Mouse (Mus musculus) yolk sac, embryonic 10.5 days (tissue): Measurements from ENCODE around the gene Asgr1.
A peak's percentile ranks its signal among the peaks of the same experiment; 100 is the strongest.

Source experiments
- DNase-seq: peaks from one replicate; pipeline ENCODE4 v3.0.0-alpha.2; 2017; ENCODE audit warnings: low spot score

Gene Asgr1

GRCm38 (mm10) chr11:70026689-70027088 lies 27.2 kb upstream of the Asgr1 start:
- DNase-seq: peak; percentile 60

DNA sequence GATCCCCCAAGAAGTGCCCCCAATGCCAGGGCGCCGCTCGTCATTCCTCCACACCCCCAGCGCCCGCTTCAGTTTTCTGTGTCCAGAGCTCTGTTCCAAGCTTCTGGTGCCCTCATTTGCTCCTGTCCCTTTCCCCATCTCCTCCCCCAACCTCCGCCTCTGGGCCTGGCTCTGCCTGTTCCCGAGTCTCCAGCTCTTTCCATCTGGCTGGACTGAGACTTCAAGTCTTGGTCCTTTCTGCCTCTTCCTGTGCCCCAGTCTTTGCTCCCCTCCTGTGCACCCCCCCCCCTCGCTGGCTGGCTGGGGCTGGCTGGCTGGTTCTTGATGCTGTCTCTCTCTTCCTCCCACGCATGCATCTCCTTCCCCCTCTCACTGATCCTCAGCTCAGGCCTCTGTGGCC lies 26.5 kb upstream of the Asgr1 start:
- no peak for DNase-seq

- DNase-seq: no peak
Observed at GRCm38 (mm10) chr11:70028401-70029129, 25.3 kb upstream of the Asgr1 start.

DNA sequence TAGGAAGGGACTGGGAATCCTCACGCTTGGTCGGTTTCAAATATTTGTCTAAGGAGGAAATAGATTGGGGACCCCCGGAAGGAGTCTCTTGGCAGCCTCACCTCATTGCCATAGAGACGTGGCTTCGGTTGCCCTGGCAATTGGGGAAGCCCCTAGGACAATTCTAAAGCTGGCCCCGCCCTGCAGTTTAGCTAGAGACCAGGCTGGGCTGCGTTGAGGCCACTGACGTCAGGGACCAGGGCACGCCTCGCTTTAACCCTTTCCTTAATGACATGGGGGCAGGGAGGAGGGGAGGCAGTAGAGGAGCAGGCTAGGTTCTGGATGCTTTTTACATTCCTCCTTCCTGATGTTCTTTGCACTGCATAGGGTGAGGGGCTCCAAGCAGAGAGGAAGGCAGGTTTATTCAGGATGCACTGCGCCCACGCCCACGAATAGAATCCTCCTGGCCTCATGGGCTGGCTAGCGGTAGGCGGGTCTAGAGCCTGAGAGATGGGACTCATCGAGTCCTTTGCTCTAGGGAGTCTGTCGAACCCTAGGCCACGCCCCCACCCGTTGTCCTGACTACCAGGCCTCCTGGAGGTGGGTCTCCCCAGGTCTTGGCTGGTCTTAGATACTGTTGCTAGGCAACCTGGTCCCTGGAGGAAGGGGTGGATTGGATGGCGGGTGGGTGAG lies 24.6 kb upstream of the Asgr1 start:
- DNase-seq: peak; percentile 82

DNA sequence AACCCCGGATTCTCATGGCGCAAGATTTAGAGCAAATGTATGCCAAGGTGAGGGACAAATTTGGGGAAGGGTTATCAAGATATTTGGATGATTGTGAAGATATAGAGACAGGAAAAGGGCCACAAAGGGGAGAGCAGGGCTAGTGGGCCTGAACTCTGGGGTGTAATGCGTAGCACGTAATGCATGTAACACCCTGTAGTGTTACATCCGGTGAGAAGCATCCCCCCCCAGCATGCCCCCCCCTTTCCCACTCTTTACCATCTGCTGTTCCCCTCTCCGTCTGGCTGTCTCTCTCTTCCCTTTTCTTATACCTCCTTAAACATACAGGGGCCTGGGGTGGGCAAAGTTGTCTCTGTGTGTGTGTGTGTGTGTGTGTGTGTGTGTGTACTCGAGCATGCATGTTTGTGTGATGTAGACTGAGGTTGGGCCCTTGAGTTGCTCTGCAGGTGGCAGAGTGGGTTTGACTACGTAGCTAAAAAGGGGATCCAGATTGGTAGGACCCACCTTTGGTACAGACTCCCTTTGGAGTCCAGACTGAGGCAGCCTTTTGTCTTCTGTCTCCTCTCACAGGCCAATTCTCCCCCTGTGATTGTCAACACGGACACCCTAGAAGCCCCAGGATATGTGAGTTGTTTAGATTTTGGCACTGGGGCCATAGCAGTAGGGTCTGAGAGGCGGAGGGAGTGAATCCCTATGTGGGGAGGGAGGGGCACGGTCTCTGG lies 23.9 kb upstream of the Asgr1 start:
- DNase-seq: no peak

- no peak for DNase-seq
Observed at GRCm38 (mm10) chr11:70030651-70031320, 23.1 kb upstream of the Asgr1 start.

GRCm38 (mm10) chr11:70031321-70031670 lies 22.6 kb upstream of the Asgr1 start:
- DNase-seq: no peak

- DNase-seq: no peak
Observed at GRCm38 (mm10) chr11:70038174-70038573, 15.7 kb upstream of the Asgr1 start.

- no peak for DNase-seq
Observed at GRCm38 (mm10) chr11:70039631-70040030, 14.3 kb upstream of the Asgr1 start.

- DNase-seq: no peak
Observed at GRCm38 (mm10) chr11:70040184-70040583, 13.7 kb upstream of the Asgr1 start.

DNA sequence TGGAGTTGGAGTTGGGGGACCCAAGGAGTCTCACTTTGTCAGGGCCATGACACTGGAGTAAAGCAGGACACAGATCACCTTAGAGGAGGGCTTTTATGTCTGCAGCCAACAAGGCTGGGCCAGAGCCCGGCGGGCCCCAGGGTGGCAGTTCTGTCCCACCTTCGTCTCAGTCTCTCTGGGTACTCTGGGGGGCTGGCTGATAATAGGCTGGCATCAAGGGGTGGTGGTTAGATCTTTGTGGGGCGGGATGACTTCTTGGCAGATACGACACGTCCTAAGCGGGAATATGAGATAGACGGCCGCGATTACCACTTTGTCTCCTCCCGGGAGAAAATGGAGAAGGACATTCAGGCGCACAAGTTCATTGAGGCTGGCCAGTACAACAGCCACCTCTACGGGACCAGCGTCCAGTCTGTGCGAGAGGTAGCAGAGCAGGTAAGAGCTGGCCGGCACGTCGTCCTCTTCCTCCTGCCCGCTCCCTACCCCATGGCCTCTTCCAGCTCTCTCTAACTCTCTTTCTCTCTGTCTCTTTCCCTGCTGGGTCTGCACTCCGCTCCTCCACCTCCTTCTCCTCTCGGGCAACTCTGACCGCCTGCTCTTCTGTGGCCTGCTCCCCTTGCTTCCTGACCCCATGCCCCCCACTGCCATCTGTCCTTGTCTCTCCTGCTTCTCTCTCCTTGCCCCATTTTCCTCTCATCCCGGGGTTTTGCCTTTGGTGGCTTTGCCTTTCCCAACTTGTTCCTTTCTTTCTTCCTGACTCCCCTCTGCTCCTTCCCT lies 11.4 kb upstream of the Asgr1 start:
- DNase-seq: no peak

GRCm38 (mm10) chr11:70043665-70044064 lies 10.2 kb upstream of the Asgr1 start:
- no peak for DNase-seq

DNA sequence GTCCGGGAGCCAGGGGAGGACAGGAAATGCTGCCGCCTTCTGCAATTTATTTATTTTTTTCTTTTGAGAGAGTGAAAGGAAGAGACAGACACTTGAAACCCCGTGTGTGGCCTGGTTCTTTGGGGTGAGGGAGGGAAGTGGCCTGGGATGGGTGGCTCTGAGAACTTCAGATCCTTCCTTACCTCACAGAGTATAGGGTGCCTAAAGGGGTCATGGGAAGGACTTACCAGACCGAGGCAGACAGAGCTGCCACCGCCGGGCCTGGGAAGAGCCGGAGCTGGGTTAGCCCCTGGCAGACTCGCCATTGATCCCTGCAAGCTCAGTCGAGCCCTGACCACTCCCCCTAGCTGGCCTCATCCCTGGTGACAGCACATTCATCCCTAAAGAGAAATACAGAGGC lies 8.4 kb upstream of the Asgr1 start:
- no peak for DNase-seq

- DNase-seq: no peak
Observed at GRCm38 (mm10) chr11:70049366-70049765, 4.5 kb upstream of the Asgr1 start.

DNA sequence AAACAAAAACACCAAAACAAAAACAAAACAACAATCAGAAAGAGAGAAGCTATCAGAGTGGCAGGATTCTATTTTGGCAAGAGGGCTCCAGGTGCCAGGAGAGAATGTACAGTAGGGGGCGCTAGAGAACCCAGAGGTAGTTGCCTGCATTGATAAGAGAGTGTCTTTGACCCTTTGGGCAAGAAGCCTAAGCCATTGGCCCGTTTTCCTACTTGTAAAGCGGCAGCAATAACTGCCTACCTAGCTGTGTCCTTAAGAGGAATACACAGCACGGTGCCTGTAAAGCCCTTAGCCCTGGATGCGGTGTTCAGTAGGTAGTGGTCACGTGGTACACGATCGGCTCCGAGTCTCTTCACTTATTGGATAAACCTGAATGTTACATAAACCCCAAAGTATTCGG lies 4.1 kb upstream of the Asgr1 start:
- DNase-seq: no peak

GRCm38 (mm10) chr11:70053156-70053555 lies 729 bp upstream of the Asgr1 start:
- no peak for DNase-seq

DNA sequence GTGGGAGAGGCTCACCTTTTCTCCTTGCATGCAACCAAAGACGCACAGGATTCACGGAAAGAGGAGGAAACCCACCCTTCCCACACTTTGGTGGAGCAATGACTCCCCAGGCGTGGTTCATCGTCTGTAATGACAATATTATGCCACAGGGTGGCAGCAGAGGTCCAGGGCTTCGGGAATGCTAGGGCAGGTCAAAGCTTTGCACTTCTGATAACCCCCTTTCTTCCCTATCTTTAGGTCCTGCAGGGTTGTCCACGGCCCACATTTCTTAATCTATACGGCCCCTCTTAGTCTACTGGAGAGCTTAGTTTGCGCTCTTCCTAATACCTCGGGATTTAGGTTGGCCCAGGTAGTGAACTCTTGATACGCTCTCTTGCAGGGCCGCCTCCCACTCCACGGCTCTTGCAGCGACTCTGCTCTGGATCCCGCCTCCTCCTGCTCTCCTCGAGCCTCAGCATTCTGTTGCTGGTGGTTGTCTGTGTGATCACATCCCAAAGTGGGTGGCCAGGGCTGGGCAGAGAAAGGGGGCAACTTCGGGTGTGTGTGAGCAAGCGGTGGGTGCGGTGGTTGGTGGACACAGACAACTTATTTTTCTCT lies 1.8 kb downstream of the Asgr1 start:
- peak; percentile 60 for DNase-seq

DNA sequence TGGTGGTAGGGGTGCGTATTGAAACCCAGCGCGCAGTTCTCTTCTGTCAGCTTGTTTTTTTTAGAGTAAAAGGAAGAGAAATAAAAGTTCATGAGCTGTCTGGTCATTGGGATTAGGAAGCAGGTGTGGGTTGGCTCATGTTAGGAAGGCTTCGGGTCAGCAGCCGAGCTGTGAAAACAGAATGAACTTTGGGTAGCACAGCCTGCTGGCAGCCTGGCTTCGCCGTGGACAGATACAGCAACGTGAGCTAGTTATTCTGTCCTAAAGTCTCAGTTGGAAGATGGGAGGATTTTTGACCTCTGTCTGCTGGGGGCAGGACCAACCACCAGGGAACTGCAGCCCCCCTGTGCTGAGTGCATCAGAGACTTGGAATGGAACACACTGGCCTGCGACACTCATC lies 3.9 kb downstream of the Asgr1 start:
- no peak for DNase-seq

GRCm38 (mm10) chr11:70059930-70060329 lies 6.0 kb downstream of the Asgr1 start:
- DNase-seq: peak; percentile 41

DNA sequence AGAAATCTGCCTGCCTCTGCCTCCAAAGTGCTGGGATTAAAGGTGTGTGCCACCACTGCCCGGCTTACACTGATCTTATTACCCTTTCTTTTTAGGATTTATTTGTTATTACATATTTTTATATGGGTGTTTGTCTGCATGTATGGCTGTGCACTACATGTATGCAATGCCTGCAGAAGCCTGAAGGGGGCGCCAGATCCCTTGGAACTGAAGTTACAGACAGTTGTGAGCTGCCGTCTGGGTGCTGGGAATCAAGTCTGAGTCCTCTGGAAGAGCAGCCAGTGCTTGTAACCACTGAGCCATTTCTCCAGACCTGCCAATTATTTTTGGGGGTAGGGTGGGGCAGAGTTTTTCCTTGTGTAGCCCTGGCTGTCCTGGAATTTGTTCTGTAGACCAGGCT lies 9.2 kb downstream of the Asgr1 start:
- no peak for DNase-seq

- DNase-seq: no peak
Observed at GRCm38 (mm10) chr11:70066701-70067100, 12.8 kb downstream of the Asgr1 start.

- DNase-seq: no peak
Observed at GRCm38 (mm10) chr11:70068245-70068644, 14.4 kb downstream of the Asgr1 start.
